Mouse (Mus musculus) heart, embryonic 11.5 days (tissue): Measurements from ENCODE around the gene Ccdc102a. TPM values are rescaled to one million over a fixed set of nuclear protein-coding genes. Genes with fewer than 3 reads are reported as not detected.

Source experiments
- ATAC-seq: fragments of 200-750 bp; cut with Nextera tagmentation; replicated peaks from 2 replicates; pipeline ENCODE4 v1.8.0; 2017; ENCODE audit warnings: moderate library complexity; ENCODE audit not compliant: insufficient number of reproducible peaks, low FRiP score, low TSS enrichment
- H3K27ac ChIP-seq: fragments of 300-500 bp; sonication (generic); 2 replicates; pipeline ENCODE4 v1.5.1; 2014; ENCODE audit warnings: mild to moderate bottlenecking, low read depth, low read length
- H3K27me3 ChIP-seq: fragments of 300-500 bp; sonication (generic); 2 replicates; pipeline ENCODE4 v1.6.1; 2014; ENCODE audit warnings: mild to moderate bottlenecking, low read length, mixed read lengths; ENCODE audit not compliant: control insufficient read depth, insufficient read depth
- H3K36me3 ChIP-seq: fragments of 300-500 bp; sonication (generic); 2 replicates; pipeline ENCODE4 v1.6.1; 2014; ENCODE audit warnings: mild to moderate bottlenecking, low read length, moderate library complexity, mixed read lengths; ENCODE audit not compliant: control insufficient read depth, insufficient read depth
- H3K4me1 ChIP-seq: fragments of 300-500 bp; sonication (generic); 2 replicates; pipeline ENCODE4 v1.6.1; 2014; ENCODE audit warnings: low read length; ENCODE audit not compliant: control insufficient read depth, insufficient read depth
- H3K4me2 ChIP-seq: fragments of 300-500 bp; sonication (generic); 2 replicates; pipeline ENCODE4 v1.6.1; 2014; ENCODE audit warnings: mild to moderate bottlenecking, moderate library complexity
- H3K4me3 ChIP-seq: fragments of 300-500 bp; sonication (generic); 2 replicates; pipeline ENCODE4 v1.5.1; 2014; ENCODE audit warnings: low read depth, low read length
- H3K9ac ChIP-seq: fragments of 300-500 bp; sonication (generic); 2 replicates; pipeline ENCODE4 v1.6.1; 2014; ENCODE audit warnings: mild to moderate bottlenecking, low read depth, low read length, moderate library complexity
- H3K9me3 ChIP-seq: fragments of 300-500 bp; sonication (generic); replicated peaks from 2 replicates; pipeline ENCODE4 v1.6.1; 2016; ENCODE audit warnings: low read length; ENCODE audit not compliant: control insufficient read depth
- WGBS: fragments of 180-500 bp; shearing (Covaris S2); extraction: QIAGEN DNeasy Blood & Tissue Kit; methylation state at CpG from one replicate; pipeline ENCODE4 v1.1.7; 2014; ENCODE audit not compliant: insufficient replicate concordance; 5-methylcytosine and 5-hydroxymethylcytosine counted together
- polyA plus RNA-seq: library from polyadenylated mRNA; unstranded; fragments of >200 nt; fragmentation: Nextera tagmentation; extraction: Ambion mirVana; gene quantifications from 2 replicates; pipeline ENCODE4 v1.2.1, GENCODE M21; 2014

Ccdc102a gene
- polyA plus RNA-seq, 1 experiment from 2014 or later = 24.8 TPM

DNA sequence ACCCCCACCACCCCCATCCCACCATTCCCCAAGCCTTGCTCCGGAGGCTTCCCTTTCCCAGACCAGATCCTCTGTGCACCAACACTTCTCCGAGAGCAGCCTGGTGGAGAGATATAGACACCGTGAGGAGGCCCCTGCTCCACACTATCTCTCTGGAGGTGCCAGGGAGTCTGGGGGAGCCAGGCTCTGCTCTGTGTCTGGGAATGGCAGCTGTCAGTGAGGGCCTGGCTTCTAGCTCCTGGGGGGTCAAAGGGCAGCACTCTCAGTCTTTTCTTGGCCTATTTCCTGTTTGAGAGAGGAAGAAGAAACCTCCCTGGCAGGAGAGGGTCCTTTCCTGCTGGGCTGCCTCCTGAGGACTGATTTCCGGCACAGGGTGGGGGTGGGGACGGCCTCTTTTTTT is 16.9 kb downstream of the Ccdc102a start:
- peaks cover 49% of the 10 kb centered on the region for H3K4me1 ChIP-seq
- no peaks in the 10 kb centered on the region for H3K27me3 ChIP-seq
- 6% methylated on average over 5 of the region's 5 CpGs for WGBS
- peaks cover 7% of the 10 kb centered on the region for H3K36me3 ChIP-seq
- no peak overlapping the region for H3K4me3 ChIP-seq
- H3K27ac ChIP-seq = peak overlapping the region; percentile 93
- no peaks in the 10 kb centered on the region for H3K9me3 ChIP-seq
- ATAC-seq = peak; percentile 70
- peak overlapping the region; percentile 59 for H3K9ac ChIP-seq
- H3K4me2 ChIP-seq = peak overlapping the region; percentile 46

DNA sequence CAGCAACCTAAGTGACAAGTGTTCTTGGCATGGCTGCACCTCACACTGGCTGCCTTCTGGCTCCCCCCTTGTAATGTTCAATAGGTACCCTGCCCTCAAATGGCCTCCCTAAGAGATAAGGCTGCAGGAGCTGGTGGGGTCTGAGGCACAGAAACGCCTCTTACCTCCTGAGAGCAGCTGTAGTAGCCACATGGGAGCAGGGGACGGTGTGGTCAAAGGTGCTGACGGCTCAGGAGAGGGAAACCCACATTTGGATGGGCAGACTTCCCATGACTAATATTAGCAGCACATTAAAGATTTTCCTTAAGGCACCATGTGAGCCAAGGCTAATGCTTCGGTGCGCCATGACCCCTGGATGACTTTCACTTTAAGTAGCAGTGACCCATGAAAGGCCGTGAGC is 17.3 kb downstream of the Ccdc102a start:
- peak overlapping the region; percentile 59 for H3K9ac ChIP-seq
- no peaks in the 10 kb centered on the region for H3K9me3 ChIP-seq
- peak overlapping the region; percentile 46 for H3K4me2 ChIP-seq
- H3K36me3 ChIP-seq = peaks cover 4% of the 10 kb centered on the region
- peaks cover 48% of the 10 kb centered on the region for H3K4me1 ChIP-seq
- H3K4me3 ChIP-seq = no peak overlapping the region
- peak overlapping the region; percentile 93 for H3K27ac ChIP-seq
- peak; percentile 41 for ATAC-seq
- no peaks in the 10 kb centered on the region for H3K27me3 ChIP-seq
- WGBS = 5% methylated on average over 6 of the region's 6 CpGs

DNA sequence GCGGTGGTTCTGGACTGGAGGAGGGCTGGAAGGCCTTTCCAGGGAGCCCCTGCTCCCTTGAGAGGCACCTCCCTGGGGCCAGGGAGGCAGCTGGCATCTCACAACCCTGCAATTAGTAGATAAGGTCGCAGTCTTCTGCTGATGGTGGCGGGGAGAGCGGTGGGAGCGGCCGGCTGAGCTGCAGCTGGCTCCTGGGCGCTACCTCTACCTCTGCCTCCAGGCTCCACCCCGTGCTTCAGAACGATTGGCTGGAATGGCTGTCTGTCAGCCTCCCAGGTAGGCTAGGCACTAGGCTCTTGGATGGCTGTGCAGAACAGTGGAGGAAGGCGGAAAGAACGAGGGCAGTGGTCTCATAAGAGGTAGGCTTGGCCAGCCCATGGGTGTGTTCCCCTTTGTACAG is 18.6 kb downstream of the Ccdc102a start:
- H3K9me3 ChIP-seq = no peaks in the 10 kb centered on the region
- H3K9ac ChIP-seq = peak overlapping the region; percentile 60
- peak overlapping the region; percentile 93 for H3K27ac ChIP-seq
- H3K36me3 ChIP-seq = no peaks in the 10 kb centered on the region
- peak overlapping the region; percentile 33 for H3K4me3 ChIP-seq
- peak overlapping the region; percentile 61 for H3K4me2 ChIP-seq
- H3K4me1 ChIP-seq = peaks cover 35% of the 10 kb centered on the region
- whole genome bisulfite sequencing = 9% methylated on average over 11 of the region's 11 CpGs
- ATAC-seq = peak; percentile 81
- H3K27me3 ChIP-seq = no peaks in the 10 kb centered on the region

DNA sequence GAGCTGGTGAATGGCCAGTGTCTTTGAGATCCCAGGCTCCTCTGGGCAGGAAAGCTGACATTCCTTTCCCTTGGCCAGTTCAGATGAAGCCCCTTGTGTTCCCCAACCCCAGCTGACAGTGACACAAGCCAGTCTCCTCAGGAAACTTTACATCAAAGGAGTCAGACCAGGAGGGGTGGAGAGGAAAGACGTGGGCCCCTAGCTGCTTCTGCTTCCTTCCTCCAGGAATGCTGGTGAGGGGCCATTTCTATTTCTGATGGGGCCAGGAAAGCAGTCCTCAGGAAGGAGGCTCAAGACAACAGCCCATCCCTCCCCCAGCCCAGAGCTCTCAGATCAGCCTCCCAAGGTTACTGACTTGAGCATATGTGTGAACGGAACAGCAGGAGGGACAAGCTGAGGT is 25.0 kb downstream of the Ccdc102a start:
- H3K9me3 ChIP-seq = no peaks in the 10 kb centered on the region
- no peaks in the 10 kb centered on the region for H3K36me3 ChIP-seq
- 0 out of 2 replicates have a peak overlapping the region, but pooled peaks have one; percentile 6 for H3K4me2 ChIP-seq
- peak overlapping the region; percentile 57 for H3K27ac ChIP-seq
- WGBS = 20% methylated on average over 2 of the region's 2 CpGs
- peaks cover 13% of the 10 kb centered on the region for H3K4me1 ChIP-seq
- no peak overlapping the region for H3K9ac ChIP-seq
- H3K27me3 ChIP-seq = no peaks in the 10 kb centered on the region
- no peak overlapping the region for H3K4me3 ChIP-seq
- peak; percentile 44; the same call in 1 of the 2 replicates for ATAC-seq

DNA sequence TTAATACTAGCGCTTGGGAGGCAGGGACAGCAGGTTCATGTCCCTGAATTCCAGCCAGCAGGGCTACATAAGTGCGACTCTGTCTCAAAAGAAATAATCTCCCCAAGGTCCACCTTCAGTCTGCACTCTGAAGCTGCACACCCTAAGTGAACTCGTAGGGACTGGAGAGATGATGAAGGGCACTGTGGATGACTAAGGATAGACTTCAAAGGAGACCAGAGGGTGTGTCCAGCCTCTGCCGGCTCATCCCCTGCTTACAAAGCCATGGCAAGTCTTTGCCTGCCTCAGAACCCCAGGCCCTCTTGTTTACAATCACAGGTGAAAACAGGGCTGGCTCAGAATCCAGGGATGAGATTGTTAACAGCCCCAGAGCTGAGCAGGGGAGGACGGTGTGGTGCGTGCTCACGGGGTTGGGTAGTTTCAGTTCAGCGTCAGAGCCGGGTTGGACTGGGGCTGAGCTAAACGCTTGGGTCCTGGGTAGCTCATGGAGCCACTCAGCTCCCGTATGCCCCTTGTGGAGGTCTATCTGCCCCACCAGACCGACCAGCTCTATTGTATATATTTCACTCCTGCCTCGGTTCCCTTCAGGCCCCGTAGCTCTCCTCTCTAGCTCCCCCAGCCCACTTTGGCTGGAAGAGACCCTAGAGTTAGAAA is 29.4 kb downstream of the Ccdc102a start:
- Histone ChIP-seq H3K4me2 (peak overlapping the region; percentile 46), H3K9me3 (no peaks in the 10 kb centered on the region), H3K9ac (no peak overlapping the region), H3K36me3 (no peaks in the 10 kb centered on the region), H3K4me1 (peaks cover 9% of the 10 kb centered on the region), H3K4me3 (no peak overlapping the region), H3K27ac (no peak overlapping the region), H3K27me3 (no peaks in the 10 kb centered on the region)
- ATAC-seq = peak; percentile 64
- 34% methylated on average over 13 of the region's 14 CpGs for WGBS

- Histone ChIP-seq H3K4me3 (no peak overlapping the region), H3K9ac (no peak overlapping the region), H3K9me3 (no peaks in the 10 kb centered on the region), H3K4me1 (peaks cover 5% of the 10 kb centered on the region), H3K27me3 (no peaks in the 10 kb centered on the region), H3K27ac (no peak overlapping the region), H3K36me3 (no peaks in the 10 kb centered on the region), H3K4me2 (no peak overlapping the region)
- 57% methylated on average over 4 of the region's 4 CpGs for WGBS
- no peak for ATAC-seq
Measured at GRCm38 (mm10) chr8:94880742-94881141, 37.2 kb downstream of the Ccdc102a start.

DNA sequence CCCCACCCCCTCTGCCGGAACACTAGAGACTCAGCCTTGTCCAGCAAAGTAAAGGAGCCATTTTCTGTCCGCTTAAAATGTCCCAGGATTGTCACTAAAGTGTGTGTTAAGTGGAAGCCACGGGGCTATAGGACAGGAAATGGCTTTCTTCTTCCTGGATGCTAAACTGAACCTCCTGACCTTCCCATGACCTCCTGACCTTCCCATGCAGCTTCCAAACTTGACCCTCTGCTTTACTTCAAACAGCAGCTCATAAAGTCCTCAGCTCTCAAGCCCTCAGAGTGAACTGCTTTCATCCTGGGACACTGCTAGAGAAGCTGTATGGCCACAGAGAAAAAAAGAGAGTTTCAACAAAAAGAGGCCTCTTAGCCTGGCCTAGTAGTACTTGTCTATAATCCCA is 41.1 kb downstream of the Ccdc102a start:
- Histone ChIP-seq H3K27ac (0 out of 2 replicates have a peak overlapping the region, but pooled peaks have one; percentile 30), H3K27me3 (no peaks in the 10 kb centered on the region), H3K36me3 (no peaks in the 10 kb centered on the region), H3K4me2 (peak overlapping the region; percentile 93; the same call in 1 of the 2 replicates), H3K9ac (peak overlapping the region; percentile 11; the same call in 1 of the 2 replicates), H3K4me3 (no peak overlapping the region), H3K4me1 (peaks cover 35% of the 10 kb centered on the region), H3K9me3 (no peaks in the 10 kb centered on the region)
- 38% methylated on average over 3 of the region's 3 CpGs for WGBS
- ATAC-seq = no peak

DNA sequence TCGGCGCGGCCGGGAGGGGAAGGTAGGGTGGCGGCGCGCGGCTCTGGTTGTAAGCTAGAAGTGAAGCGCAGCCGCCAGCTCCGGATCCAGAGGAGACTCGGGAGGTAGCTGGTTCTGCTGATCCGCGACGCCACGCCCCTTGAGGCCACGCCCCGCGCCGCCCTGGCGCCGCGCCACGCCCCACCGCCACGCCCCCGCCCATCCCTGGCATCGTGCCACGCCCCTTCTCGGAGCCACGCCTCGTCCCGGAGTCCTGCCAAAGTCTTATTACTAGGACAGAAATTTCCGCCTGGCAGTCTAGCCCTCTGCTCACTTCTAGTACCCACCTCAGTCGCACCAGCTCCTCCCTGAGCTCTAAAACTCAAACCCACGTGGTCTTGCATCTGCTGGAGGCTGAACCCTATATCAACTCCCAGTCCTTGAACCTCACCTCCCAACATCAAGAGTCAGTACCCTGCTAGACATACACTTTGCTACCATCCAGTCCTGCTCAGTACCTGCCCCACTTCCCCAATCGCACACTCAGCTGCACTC is 41.6 kb downstream of the Ccdc102a start, which contains the start of gene Dok4:
TSS of gene Dok4 (minus strand) at position 134 of the 534 bp plus-strand sequence.
- under 1% methylated on average over 27 of the region's 37 CpGs for WGBS
- no peaks in the 10 kb centered on the region for H3K27me3 ChIP-seq
- H3K36me3 ChIP-seq = no peaks in the 10 kb centered on the region
- H3K4me1 ChIP-seq = peaks cover 40% of the 10 kb centered on the region
- H3K27ac ChIP-seq = peak within 1 kb of the TSS; percentile 85
- no peaks in the 10 kb centered on the region for H3K9me3 ChIP-seq
- peak within 1 kb of the TSS; percentile 82 for H3K4me3 ChIP-seq
- H3K4me2 ChIP-seq = peak within 1 kb of the TSS; percentile 93
- peak within 1 kb of the TSS; percentile 89 for H3K9ac ChIP-seq
- ATAC-seq = peak; percentile 78

- Histone ChIP-seq H3K27me3 (no peaks in the 10 kb centered on the region), H3K4me2 (peak overlapping the region; percentile 93), H3K36me3 (no peaks in the 10 kb centered on the region), H3K27ac (peak overlapping the region; percentile 85), H3K9me3 (no peaks in the 10 kb centered on the region), H3K9ac (peak overlapping the region; percentile 89), H3K4me1 (peaks cover 44% of the 10 kb centered on the region), H3K4me3 (peak overlapping the region; percentile 82)
- 0 out of 2 replicates have a peak, but pooled peaks have one; percentile 2 for ATAC-seq
- 0% methylated on average over 13 of the region's 20 CpGs for WGBS
Measured at GRCm38 (mm10) chr8:94875871-94876150, 42.1 kb downstream of the Ccdc102a start.
